In genomic region chr6:8754486-8754885, GRCm38 (mm10) we compare ENCODE assay signal across 20 mouse cellular contexts. TPM values are rescaled to one million over a fixed set of nuclear protein-coding genes. Genes with fewer than 3 reads are reported as not detected.
"Had no signal": no experiment of that assay in that cellular context is flagged by ENCODE, and none has a peak within 500 bp of the region (broad histone marks: within the 10 kb centered on the region; RNA-seq: fewer than 3 reads in every experiment).

No protein-coding gene starts in this region.

- H3K4me1 ChIP-seq: limb, embryonic 10.5 days; midbrain, embryonic 12.5 days; midbrain, embryonic 15.5 days; neural tube, embryonic 13.5 days had no signal

- H3K9me3 ChIP-seq: limb, embryonic 10.5 days; limb, embryonic 13.5 days; midbrain, embryonic 12.5 days; midbrain, embryonic 15.5 days; neural tube, embryonic 13.5 days had no signal

- ATAC-seq: inflammation-experienced regulatory T-cells, adult 6 months; intestine, embryonic 16.5 days; lung, postnatal 0 days; midbrain, embryonic 15.5 days had no signal

- H3K4me2 ChIP-seq: limb, embryonic 13.5 days; lung, embryonic 14.5 days; midbrain, embryonic 12.5 days; midbrain, embryonic 15.5 days; neural tube, embryonic 13.5 days had no signal

- H3K36me3 ChIP-seq: limb, embryonic 10.5 days; limb, embryonic 13.5 days; midbrain, embryonic 12.5 days; midbrain, embryonic 15.5 days had no signal

- H3K9ac ChIP-seq: limb, embryonic 13.5 days; lung, embryonic 14.5 days; midbrain, embryonic 12.5 days; midbrain, embryonic 15.5 days; neural tube, embryonic 13.5 days had no signal

- DNase-seq: kidney, adult 18-20 months; kidney, adult 9 months; kidney, postnatal 14 days; kidney, postnatal 4 days; lung, embryonic 14.5 days; retina, postnatal 1 day; right cerebral cortex, postnatal 25 days; spleen, adult 18-20 months; thymus, adult 18-20 months; thymus, postnatal 36 days had no signal

- H3K27ac ChIP-seq: limb, embryonic 10.5 days; limb, embryonic 13.5 days; macrophage; midbrain, embryonic 12.5 days; midbrain, embryonic 15.5 days; neural tube, embryonic 13.5 days had no signal

- H3K4me3 ChIP-seq: limb, embryonic 10.5 days; limb, embryonic 13.5 days; midbrain, embryonic 12.5 days; midbrain, embryonic 15.5 days; neural tube, embryonic 13.5 days had no signal

- H3K27me3 ChIP-seq: limb, embryonic 13.5 days; midbrain, embryonic 12.5 days; midbrain, embryonic 15.5 days; neural tube, embryonic 13.5 days had no signal

RNA-seq across cellular contexts. Expression of gene Ica1, which starts 23.8 kb away (rescaled TPM):
- total RNA-seq: neutrophil, adult 5-6 weeks had no signal
